Mouse (Mus musculus): ENCODE results near the gene Mrps27.

DNA sequence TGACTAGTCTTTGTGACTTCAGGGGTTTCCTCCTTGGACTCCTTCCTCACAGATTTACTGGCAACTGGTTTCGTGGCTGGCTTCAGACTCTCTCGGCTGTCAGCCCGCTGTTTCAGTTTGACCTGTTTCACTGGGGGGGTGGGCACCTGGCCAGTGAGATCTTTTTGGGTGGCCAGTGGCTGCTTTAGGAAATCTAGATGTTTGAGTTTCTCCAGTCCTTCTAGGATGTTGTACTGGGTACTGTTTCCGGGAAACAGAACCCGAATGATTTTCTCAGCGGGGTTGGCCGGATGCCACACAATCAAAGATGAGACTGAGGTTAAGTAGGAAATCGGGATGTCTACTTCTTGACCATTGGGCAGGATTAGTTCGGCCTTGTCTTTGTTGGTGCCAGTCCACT is 89.9 kb downstream of the Mrps27 start:
- TF ChIP-seq POLR2A (IDR thresholded peaks at IDR 0.05; ENCODE audit: borderline replicate concordance, control insufficient read depth, low read depth, low read length) (no peak), CTCF (IDR thresholded peaks at IDR 0.05; ENCODE audit: control insufficient read depth, insufficient read depth, low read length) (no peak)

Measured in bone marrow, adult 2 months (tissue).